Mouse (Mus musculus): Measurements from ENCODE around the gene Cyp27b1. TPM values are rescaled to one million over a fixed set of nuclear protein-coding genes. Genes with fewer than 3 reads are reported as not detected.

Gene Cyp27b1
- polyA plus RNA-seq, 1 experiment = 0.29 TPM

- TF ChIP-seq POLR2A (IDR thresholded peaks at IDR 0.05; ENCODE audit: borderline replicate concordance, insufficient read depth, low read length) (no peak), CTCF (IDR thresholded peaks at IDR 0.05; ENCODE audit: borderline replicate concordance, insufficient read depth, low read depth, low read length) (peak; percentile 21; the same call in 1 of the 2 replicates)
- peak; percentile 70 to 76 for DNase-seq
- Histone ChIP-seq H3K27me3 (ENCODE audit: control insufficient read depth, insufficient read depth, low read length) (no peaks in the 10 kb centered on the region), H3K27ac (ENCODE audit: insufficient read depth, low read length) (peak overlapping the region; percentile 97), H3K4me3 (replicated peaks; ENCODE audit: insufficient read depth, low read depth, low read length) (peak overlapping the region; percentile 99), H3K4me1 (ENCODE audit: control insufficient read depth, insufficient read depth, low read length) (peaks cover 29% of the 10 kb centered on the region)
- WGBS = 1% methylated on average over 70 of the region's 70 CpGs
Measured at GRCm38 (mm10) chr10:127079665-127080391, 31.8 kb downstream of the Cyp27b1 start.

DNA sequence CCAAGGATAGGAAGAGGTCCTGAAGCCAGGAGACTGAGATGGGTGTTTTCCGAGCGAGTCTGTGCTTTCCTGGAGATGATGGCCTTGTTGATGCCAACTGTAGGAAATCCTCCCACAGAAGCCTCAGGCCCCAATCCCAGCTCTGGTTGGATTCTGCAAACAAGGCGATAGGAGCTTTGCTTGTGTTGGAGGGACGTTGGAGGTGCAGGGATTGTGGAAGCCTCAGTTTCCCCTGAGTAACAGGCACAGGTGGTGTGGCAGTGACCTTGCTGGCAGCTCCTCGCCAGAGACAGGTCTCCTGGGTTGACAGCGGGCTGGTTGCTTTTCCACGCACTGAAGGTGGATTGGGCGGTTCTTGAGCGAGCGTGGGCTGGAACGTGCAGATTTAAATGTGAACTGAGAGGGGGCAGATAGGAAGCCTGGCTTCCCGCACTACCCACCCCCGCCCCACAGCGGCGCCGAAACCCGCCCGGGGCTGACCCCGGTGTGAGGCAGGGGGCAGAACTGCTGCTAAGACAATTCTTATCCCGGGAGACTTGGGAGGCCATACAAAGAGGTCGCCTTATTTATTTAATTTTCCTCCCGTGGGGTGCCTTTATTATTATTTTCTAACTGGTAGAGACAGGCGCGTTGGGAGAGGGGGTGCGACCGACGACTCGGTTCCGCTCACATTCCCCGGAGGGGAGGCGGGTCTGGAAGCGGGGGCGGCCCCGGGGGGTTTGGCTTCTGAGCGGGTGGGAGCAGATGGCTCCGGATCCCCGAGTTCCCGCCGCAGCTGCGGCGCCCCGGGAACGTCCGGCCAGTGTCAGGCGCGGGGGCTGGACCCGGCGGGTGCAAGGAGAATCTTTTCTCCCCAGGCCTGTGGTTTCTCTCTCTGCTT lies 33.1 kb downstream of the Cyp27b1 start:
- peak; percentile 50; the same call in 1 of the 2 replicates for TF ChIP-seq POLR2A (IDR thresholded peaks at IDR 0.05; ENCODE audit: borderline replicate concordance, insufficient read depth, low read length)
- no peak for TF ChIP-seq CTCF (IDR thresholded peaks at IDR 0.05; ENCODE audit: borderline replicate concordance, insufficient read depth, low read depth, low read length)
- WGBS = 2% methylated on average over 48 of the region's 48 CpGs
- peak; percentile 79 for DNase-seq
- H3K4me1 ChIP-seq (ENCODE audit: control insufficient read depth, insufficient read depth, low read length) = peaks cover 29% of the 10 kb centered on the region
- peak overlapping the region; percentile 99 for H3K4me3 ChIP-seq (replicated peaks; ENCODE audit: insufficient read depth, low read depth, low read length)
- H3K27ac ChIP-seq (ENCODE audit: insufficient read depth, low read length) = peak overlapping the region; percentile 97
- no peaks in the 10 kb centered on the region for H3K27me3 ChIP-seq (ENCODE audit: control insufficient read depth, insufficient read depth, low read length)

GRCm38 (mm10) chr10:127081996-127082620 lies 34.1 kb downstream of the Cyp27b1 start:
- Histone ChIP-seq H3K4me3 (replicated peaks; ENCODE audit: insufficient read depth, low read depth, low read length) (peak overlapping the region; percentile 99), H3K27ac (ENCODE audit: insufficient read depth, low read length) (peak overlapping the region; percentile 97), H3K27me3 (ENCODE audit: control insufficient read depth, insufficient read depth, low read length) (no peaks in the 10 kb centered on the region), H3K4me1 (ENCODE audit: control insufficient read depth, insufficient read depth, low read length) (peaks cover 29% of the 10 kb centered on the region)
- DNase-seq = peak in 1 of 2 experiments; percentile 41
- TF ChIP-seq CTCF (IDR thresholded peaks at IDR 0.05; ENCODE audit: borderline replicate concordance, insufficient read depth, low read depth, low read length) = no peak
- no peak for TF ChIP-seq POLR2A (IDR thresholded peaks at IDR 0.05; ENCODE audit: borderline replicate concordance, insufficient read depth, low read length)
- WGBS = 17% methylated on average over 8 of the region's 8 CpGs

DNA sequence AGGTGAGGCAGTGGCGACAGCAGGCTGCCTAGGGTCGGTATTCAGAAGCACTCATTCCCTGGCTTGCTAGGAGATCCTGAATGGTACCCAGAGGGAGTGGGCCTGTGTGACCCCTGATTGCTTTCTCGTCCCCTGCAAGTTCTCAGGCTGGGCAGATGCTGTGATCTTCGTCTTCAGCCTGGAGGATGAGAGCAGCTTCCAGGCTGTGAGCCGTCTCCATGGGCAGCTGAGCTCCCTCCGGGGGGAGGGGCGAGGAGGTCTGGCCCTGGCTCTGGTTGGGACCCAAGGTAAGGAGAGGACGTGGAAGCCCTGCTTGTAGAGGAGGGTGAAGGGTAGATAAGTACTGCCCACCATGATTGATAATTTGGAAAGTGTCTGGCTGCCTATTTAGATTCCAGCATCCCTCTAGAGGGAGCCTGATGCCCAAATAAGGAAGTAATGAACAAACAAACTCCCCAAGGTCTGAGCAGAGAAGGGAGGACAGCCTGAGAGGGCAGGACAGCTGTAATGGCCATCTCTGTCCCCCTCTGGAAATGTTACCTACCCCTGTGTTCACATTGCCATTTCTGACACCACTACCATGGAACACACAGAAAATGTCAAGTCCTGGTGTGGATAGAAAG lies 35.4 kb downstream of the Cyp27b1 start:
- peaks cover 21% of the 10 kb centered on the region for H3K4me1 ChIP-seq (ENCODE audit: control insufficient read depth, insufficient read depth, low read length)
- WGBS = 9% methylated on average over 8 of the region's 8 CpGs
- no peak for DNase-seq
- H3K27me3 ChIP-seq (ENCODE audit: control insufficient read depth, insufficient read depth, low read length) = no peaks in the 10 kb centered on the region
- TF ChIP-seq POLR2A (IDR thresholded peaks at IDR 0.05; ENCODE audit: borderline replicate concordance, insufficient read depth, low read length) = no peak
- no peak for TF ChIP-seq CTCF (IDR thresholded peaks at IDR 0.05; ENCODE audit: borderline replicate concordance, insufficient read depth, low read depth, low read length)
- no peak overlapping the region for H3K4me3 ChIP-seq (replicated peaks; ENCODE audit: insufficient read depth, low read depth, low read length)
- 0 out of 2 replicates have a peak overlapping the region, but pooled peaks have one; percentile 3 for H3K27ac ChIP-seq (ENCODE audit: insufficient read depth, low read length)

- Histone ChIP-seq H3K27me3 (ENCODE audit: control insufficient read depth, insufficient read depth, low read length) (no peaks in the 10 kb centered on the region), H3K27ac (ENCODE audit: insufficient read depth, low read length) (no peak overlapping the region), H3K4me1 (ENCODE audit: control insufficient read depth, insufficient read depth, low read length) (peaks cover 20% of the 10 kb centered on the region), H3K4me3 (replicated peaks; ENCODE audit: insufficient read depth, low read depth, low read length) (no peak overlapping the region)
- WGBS = 11% methylated on average over 5 of the region's 5 CpGs
- DNase-seq = peak in 1 of 2 experiments; percentile 45
- TF ChIP-seq POLR2A (IDR thresholded peaks at IDR 0.05; ENCODE audit: borderline replicate concordance, insufficient read depth, low read length) (no peak), CTCF (IDR thresholded peaks at IDR 0.05; ENCODE audit: borderline replicate concordance, insufficient read depth, low read depth, low read length) (peak; percentile 55)
Measured at GRCm38 (mm10) chr10:127083915-127084306, 35.9 kb downstream of the Cyp27b1 start.

- H3K27me3 ChIP-seq (ENCODE audit: control insufficient read depth, insufficient read depth, low read length) = no peaks in the 10 kb centered on the region
- DNase-seq = no peak
- WGBS = 89% methylated on average over 9 of the region's 9 CpGs
Measured at GRCm38 (mm10) chr10:127085052-127085451, 37.0 kb downstream of the Cyp27b1 start.

GRCm38 (mm10) chr10:127085633-127086032 lies 37.6 kb downstream of the Cyp27b1 start:
- H3K4me3 ChIP-seq (replicated peaks; ENCODE audit: insufficient read depth, low read depth, low read length) = no peak overlapping the region
- no peak for DNase-seq
- no peak overlapping the region for H3K27ac ChIP-seq (ENCODE audit: insufficient read depth, low read length)
- no peak for TF ChIP-seq POLR2A (IDR thresholded peaks at IDR 0.05; ENCODE audit: borderline replicate concordance, insufficient read depth, low read length)
- TF ChIP-seq CTCF (IDR thresholded peaks at IDR 0.05; ENCODE audit: borderline replicate concordance, insufficient read depth, low read depth, low read length) = no peak; the same call in 1 of the 2 replicates
- no peaks in the 10 kb centered on the region for H3K27me3 ChIP-seq (ENCODE audit: control insufficient read depth, insufficient read depth, low read length)
- peaks cover 20% of the 10 kb centered on the region for H3K4me1 ChIP-seq (ENCODE audit: control insufficient read depth, insufficient read depth, low read length)
- WGBS = 68% methylated on average over 6 of the region's 6 CpGs

More at GRCm38 (mm10) chr10:127085052-127085451, 37.0 kb downstream of the Cyp27b1 start:
- H3K4me1 ChIP-seq (ENCODE audit: control insufficient read depth, insufficient read depth, low read length) = peaks cover 20% of the 10 kb centered on the region
- TF ChIP-seq POLR2A (IDR thresholded peaks at IDR 0.05; ENCODE audit: borderline replicate concordance, insufficient read depth, low read length) = no peak
- no peak for TF ChIP-seq CTCF (IDR thresholded peaks at IDR 0.05; ENCODE audit: borderline replicate concordance, insufficient read depth, low read depth, low read length)
- H3K4me3 ChIP-seq (replicated peaks; ENCODE audit: insufficient read depth, low read depth, low read length) = no peak overlapping the region
- no peak overlapping the region for H3K27ac ChIP-seq (ENCODE audit: insufficient read depth, low read length)
